Mouse (Mus musculus): ENCODE data around the gene Tarbp2. TPM values are rescaled to one million over a fixed set of nuclear protein-coding genes. Genes with fewer than 3 reads are reported as not detected.

Tarbp2 gene
- total RNA-seq, 2 experiments from 2014 or later, result 45.5 to 48.2 TPM

- no peak for DNase-seq
- intact Hi-C loops (cut with DNase I), result no loop called here
These were observed 13.8 kb upstream of the Tarbp2 start for GRCm38 (mm10) chr15:102503924-102504782.

GRCm38 (mm10) chr15:102505073-102505769, 12.8 kb upstream of the Tarbp2 start:
- intact Hi-C loops (cut with DNase I), result no loop called here
- no peak for DNase-seq

- intact Hi-C loops (cut with DNase I), result no loop called here
- DNase-seq, result no peak
These were observed 12.1 kb upstream of the Tarbp2 start for GRCm38 (mm10) chr15:102505770-102506463.

DNA sequence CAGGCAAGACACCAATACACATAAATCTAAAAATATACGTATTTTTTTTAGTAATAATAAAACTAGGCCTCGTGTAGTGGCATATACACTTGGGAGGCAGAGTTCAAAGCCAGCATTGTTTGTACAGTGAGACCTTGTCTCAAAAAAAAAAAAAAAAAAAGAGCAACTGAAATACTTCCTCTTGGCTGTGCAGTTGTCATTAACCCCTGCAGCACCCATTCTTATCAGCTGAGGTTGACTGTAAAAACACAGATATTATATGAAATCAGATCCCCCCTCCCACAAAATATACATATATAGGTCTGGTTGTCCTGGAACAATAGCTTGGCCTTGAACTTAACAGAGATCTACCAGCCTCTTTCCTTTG, 11.5 kb upstream of the Tarbp2 start:
- intact Hi-C loops (cut with DNase I), result no loop called here
- DNase-seq, result no peak

DNA sequence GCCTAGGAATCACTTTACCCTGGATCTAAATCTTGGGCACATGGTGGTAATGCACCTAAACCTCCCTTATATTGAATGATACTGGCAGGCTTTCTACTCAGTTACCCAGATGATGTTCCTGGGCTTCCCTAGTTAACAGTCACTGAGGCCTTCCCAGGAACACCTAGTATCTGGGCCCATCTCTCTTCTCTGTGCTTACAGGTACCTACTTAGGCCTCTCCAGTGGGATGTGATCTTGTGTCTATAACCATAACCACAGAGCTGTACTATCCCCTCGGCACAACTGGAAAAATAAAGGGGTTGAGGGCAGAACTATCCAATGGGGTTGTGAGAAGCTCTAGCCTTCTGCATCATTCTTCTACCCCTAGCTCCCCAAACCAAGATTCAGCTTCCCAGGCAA, 11.1 kb upstream of the Tarbp2 start:
- DNase-seq, result no peak
- intact Hi-C loops (cut with DNase I), result no loop called here

GRCm38 (mm10) chr15:102507561-102507960, 10.4 kb upstream of the Tarbp2 start:
- DNase-seq, result no peak
- intact Hi-C loops (cut with DNase I), result no loop called here

- intact Hi-C loops (cut with DNase I), result no loop called here
- DNase-seq, result no peak
These were observed 9.7 kb upstream of the Tarbp2 start for GRCm38 (mm10) chr15:102508336-102508735.

DNA sequence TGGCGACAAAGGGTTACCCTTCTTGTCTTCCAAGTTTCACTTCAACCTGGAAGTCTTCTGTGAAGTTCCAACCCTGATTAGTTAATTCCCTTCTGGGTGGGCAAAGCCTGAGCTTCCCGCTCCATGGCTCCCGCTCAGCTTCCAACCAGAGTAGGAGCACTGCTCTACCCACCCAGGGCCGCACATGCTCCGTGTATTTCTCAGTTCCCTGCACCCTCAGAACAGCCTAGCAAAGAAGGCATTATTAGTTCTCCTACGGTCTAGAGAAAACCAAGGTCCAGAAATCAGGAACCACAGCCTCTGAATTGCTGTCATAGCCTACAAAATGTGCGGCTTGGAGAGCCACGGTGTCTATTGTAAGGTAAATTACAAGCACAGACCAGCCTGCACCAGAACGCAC, 7.9 kb upstream of the Tarbp2 start:
- intact Hi-C loops (cut with DNase I), result loop anchor here (5.0 kb wide), 1 partner anchor 108 kb away; no protein-coding TSS in a partner anchor
- DNase-seq, result no peak

- peak; percentile 73 to 77 for DNase-seq
- intact Hi-C loops (cut with DNase I), result loop anchor here (5.0 kb wide), 1 partner anchor 108 kb away; no protein-coding TSS in a partner anchor
These were observed 7.3 kb upstream of the Tarbp2 start for GRCm38 (mm10) chr15:102510590-102511284.

- DNase-seq, result no peak
- intact Hi-C loops (cut with DNase I), result loop anchor here (5.0 kb wide), 1 partner anchor 109 kb away; no protein-coding TSS in a partner anchor
These were observed 6.6 kb upstream of the Tarbp2 start for GRCm38 (mm10) chr15:102511285-102511833.

- no peak for DNase-seq
These were observed 6.0 kb upstream of the Tarbp2 start for GRCm38 (mm10) chr15:102512010-102512409.

DNA sequence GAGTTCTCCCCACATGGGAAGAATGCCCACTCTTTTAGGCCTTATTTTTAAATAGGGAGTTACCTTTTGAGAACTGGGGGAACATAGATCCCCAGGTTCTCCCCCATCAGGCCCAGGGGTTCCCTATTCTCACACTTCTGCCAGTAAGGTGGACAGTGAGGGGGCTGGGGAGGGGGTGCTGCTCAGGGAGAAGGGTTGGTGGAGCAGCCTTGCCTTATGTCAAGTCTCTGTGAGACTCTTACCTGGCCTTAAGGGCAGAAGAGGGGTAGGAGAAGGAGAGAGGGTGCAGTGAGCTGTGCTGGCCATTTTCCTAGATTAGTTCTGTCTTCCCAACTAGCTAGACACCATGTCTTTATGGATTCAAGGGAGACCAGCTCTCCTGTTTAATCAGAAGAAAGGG, 5.5 kb upstream of the Tarbp2 start:
- intact Hi-C loops (cut with DNase I), result loop anchor here (5.0 kb wide), 1 partner anchor 110 kb away; no protein-coding TSS in a partner anchor
- no peak for DNase-seq

More at GRCm38 (mm10) chr15:102512010-102512409, 6.0 kb upstream of the Tarbp2 start:
- intact Hi-C loops (cut with DNase I), result loop anchor here (5.0 kb wide), 1 partner anchor 110 kb away; no protein-coding TSS in a partner anchor

DNA sequence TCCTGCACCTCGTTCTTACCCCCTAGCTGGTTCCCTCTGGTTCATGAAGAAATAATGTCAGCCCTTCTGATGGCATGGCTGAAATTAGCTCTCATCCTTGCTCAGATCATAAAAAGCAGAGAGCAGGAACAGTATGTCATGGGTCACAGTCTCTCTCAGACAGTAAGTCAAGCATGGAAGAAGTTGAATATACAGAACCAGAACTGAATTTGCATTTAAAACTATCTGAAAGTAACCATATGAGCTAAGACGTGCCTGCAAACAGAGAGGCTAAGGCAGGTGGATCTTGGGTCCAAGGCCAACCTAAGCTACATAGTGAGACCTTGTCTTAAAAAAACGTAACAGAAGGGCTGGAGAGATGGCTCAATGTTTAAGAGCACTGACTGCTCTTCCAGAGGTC, 5.0 kb upstream of the Tarbp2 start:
- DNase-seq, result no peak
- intact Hi-C loops (cut with DNase I), result loop anchor here (5.0 kb wide), 1 partner anchor 111 kb away; no protein-coding TSS in a partner anchor

DNA sequence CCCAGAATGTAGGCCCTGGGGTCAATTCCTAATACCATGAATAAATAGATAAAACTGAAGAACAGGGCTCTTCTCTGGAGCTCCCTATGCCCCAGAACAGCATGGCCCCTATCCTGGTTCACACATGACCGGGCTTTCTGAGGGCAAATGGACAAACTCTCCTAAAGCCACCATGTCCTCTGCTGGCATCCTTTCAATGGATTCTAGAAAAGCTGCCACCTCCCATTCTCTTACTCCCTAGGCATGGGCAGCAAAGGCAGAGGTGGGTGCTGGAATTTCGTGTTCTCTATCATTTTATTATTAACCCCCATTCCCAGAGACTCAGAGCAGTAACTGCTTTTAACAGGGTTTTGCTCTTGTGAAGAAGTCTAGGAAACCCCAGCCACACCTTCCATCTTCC, 2.7 kb upstream of the Tarbp2 start:
- DNase-seq, result no peak
- intact Hi-C loops (cut with DNase I), result loop anchor here (5.0 kb wide), 1 partner anchor 268 kb away; no protein-coding TSS in a partner anchor

DNA sequence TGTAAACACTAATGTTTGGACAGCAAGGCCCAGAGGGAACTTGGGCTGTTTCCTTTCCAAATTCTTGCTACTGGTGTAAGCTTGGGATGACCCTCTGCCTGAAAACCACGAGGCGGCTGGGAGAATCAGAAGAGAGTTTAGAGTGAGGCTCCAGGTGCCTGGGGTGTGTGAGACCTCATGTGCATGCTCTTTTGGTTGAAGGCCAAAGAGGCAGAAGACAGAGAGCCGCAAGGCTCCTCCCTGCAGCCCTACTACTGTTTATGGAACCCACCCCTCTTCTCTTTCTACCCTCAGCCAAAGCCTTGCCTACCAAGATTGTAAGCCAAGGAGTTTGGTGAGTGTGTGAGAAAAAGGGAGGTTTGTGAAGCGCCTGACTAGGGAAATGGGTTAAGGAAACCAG, 2.2 kb upstream of the Tarbp2 start:
- intact Hi-C loops (cut with DNase I), result loop anchor here (5.0 kb wide), 1 partner anchor 268 kb away; no protein-coding TSS in a partner anchor
- DNase-seq, result no peak

DNA sequence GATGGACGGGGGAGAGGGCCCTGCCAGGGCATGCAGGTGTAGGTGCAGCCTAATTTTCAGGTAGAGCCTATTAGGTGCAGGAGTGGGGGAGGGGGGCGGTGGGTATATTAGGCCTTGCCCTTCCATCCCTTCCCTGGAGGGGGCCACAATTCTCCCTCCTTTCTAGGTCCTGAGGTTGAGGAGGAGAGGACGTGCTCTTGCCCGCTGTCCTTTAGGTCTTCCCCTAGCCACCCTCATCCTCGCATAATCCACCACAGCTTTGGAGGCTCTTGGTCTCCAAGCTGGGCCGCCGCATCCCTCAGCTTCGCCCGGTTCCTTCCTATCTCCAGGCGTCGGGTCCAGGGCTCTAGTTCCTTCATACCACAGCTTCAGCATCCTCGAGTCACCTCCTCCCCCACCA, 1.7 kb upstream of the Tarbp2 start:
- DNase-seq, result peak in 1 of 2 experiments; percentile 33
- intact Hi-C loops (cut with DNase I), result loop anchor here (5.0 kb wide), 1 partner anchor 269 kb away; no protein-coding TSS in a partner anchor

- intact Hi-C loops (cut with DNase I), result loop anchor here (5.0 kb wide), 1 partner anchor 270 kb away; no protein-coding TSS in a partner anchor
- peak; percentile 74 to 85 for DNase-seq
These were observed 1.1 kb upstream of the Tarbp2 start, which contains the start of gene Map3k12 for GRCm38 (mm10) chr15:102516728-102517404. Gene Map3k12, minus strand, starts transcription at chr15:102517064.

- no peak for DNase-seq
- intact Hi-C loops (cut with DNase I), result loop anchor here (5.0 kb wide), 1 partner anchor 270 kb away; no protein-coding TSS in a partner anchor
These were observed 389 bp upstream of the Tarbp2 start for GRCm38 (mm10) chr15:102517631-102517975.

GRCm38 (mm10) chr15:102518859-102519201, 838 bp downstream of the Tarbp2 start:
- DNase-seq, result no peak
- intact Hi-C loops (cut with DNase I), result loop anchor here (1.0 to 5.0 kb wide), 2 partner anchors 49 to 272 kb away; partner anchors contain the start of gene Pcbp2

Measured in heart, postnatal 36 days (tissue).